Mouse (Mus musculus): Measurements from ENCODE around the gene Tbcel.

DNA sequence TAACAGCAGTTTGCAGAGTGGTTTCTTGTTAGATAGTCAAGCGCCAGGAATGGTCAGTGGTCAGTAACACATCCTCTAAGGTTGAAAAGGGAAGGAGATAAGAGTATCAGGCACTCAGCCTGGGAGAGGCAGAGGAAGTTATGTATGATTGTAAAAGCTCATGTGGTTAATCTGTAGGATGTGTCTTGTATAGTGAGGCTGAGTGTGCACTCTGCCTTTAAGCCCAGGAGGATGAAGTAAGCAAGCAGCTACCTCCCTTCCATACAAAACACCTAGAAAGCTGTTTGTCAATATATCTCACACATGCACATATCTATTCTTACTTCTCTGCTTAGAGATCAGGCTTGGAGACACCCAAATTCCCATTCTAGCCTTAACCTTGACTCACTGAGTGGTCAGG, 47.6 kb upstream of the Tbcel start:
- no peak for TF ChIP-seq CTCF (IDR thresholded peaks at IDR 0.05)
- TF ChIP-seq POLR2A (IDR thresholded peaks at IDR 0.05; ENCODE audit: insufficient read depth, low read depth, low read length) = no peak
